Mouse (Mus musculus) liver, postnatal 0 days (tissue): Measurements from ENCODE around the gene Sstr4. TPM values are rescaled to one million over a fixed set of nuclear protein-coding genes. Genes with fewer than 3 reads are reported as not detected.

Source experiments
- ATAC-seq: fragments of 200-750 bp; cut with Nextera tagmentation; 2 replicates; pipeline ENCODE4 v1.8.0; 2017; ENCODE audit warnings: mild to moderate bottlenecking, moderate library complexity
- DNase-seq: peaks from one replicate; pipeline ENCODE4 v3.0.0-alpha.2; 2016
- H3K27ac ChIP-seq: fragments of 300-500 bp; sonication (generic); 2 replicates; pipeline ENCODE4 v1.5.1; 2014; ENCODE audit warnings: antibody characterized with exemption, moderate library complexity, mild to moderate bottlenecking, low read depth
- H3K27me3 ChIP-seq: fragments of 300-500 bp; sonication (generic); 2 replicates; pipeline ENCODE4 v1.6.1; 2014; ENCODE audit warnings: low read length, control low read depth, mixed read lengths; ENCODE audit not compliant: insufficient read depth
- H3K36me3 ChIP-seq: fragments of 300-500 bp; sonication (generic); replicated peaks from 2 replicates; pipeline ENCODE4 v1.6.1; 2014; ENCODE audit warnings: mild to moderate bottlenecking, control low read depth, low read length, moderate library complexity, mixed read lengths; ENCODE audit not compliant: insufficient read depth
- H3K4me1 ChIP-seq: fragments of 300-500 bp; sonication (generic); 2 replicates; pipeline ENCODE4 v1.6.1; 2014; ENCODE audit warnings: antibody characterized with exemption, mild to moderate bottlenecking, control low read depth; ENCODE audit not compliant: insufficient read depth
- H3K4me2 ChIP-seq: fragments of 300-500 bp; sonication (generic); 2 replicates; pipeline ENCODE4 v1.6.1; 2014; ENCODE audit warnings: low read depth, mild to moderate bottlenecking, low read length, moderate library complexity, mixed read lengths
- H3K4me3 ChIP-seq: fragments of 300-500 bp; sonication (generic); 2 replicates; pipeline ENCODE4 v1.5.1; 2014; ENCODE audit warnings: low read depth, low read length
- H3K9ac ChIP-seq: fragments of 300-500 bp; sonication (generic); replicated peaks from 2 replicates; pipeline ENCODE4 v1.6.1; 2014; ENCODE audit warnings: mild to moderate bottlenecking, moderate library complexity
- H3K9me3 ChIP-seq: fragments of 300-500 bp; sonication (generic); 2 replicates; pipeline ENCODE4 v1.6.1; 2016; ENCODE audit warnings: mild to moderate bottlenecking, control low read depth, low read length, mixed read lengths
- CTCF ChIP-seq: sonication (generic); IDR thresholded peaks from 2 replicates; pipeline ENCODE4 v1.5.1; 2016; ENCODE audit warnings: antibody characterized with exemption, low read depth
- EP300 ChIP-seq: IDR thresholded peaks from 2 replicates; pipeline ENCODE4 v1.6.1; 2016; ENCODE audit warnings: antibody characterized with exemption, low read depth, mild to moderate bottlenecking
- WGBS: fragments of 180-500 bp; shearing (Covaris S2); extraction: QIAGEN DNeasy Blood & Tissue Kit; methylation state at CpG from one replicate; pipeline ENCODE4 v1.1.7; 2014; ENCODE audit not compliant: insufficient replicate concordance; 5-methylcytosine and 5-hydroxymethylcytosine counted together
- polyA plus RNA-seq: library from polyadenylated mRNA; unstranded; fragments of >200 nt; fragmentation: Nextera tagmentation; extraction: Ambion mirVana; gene quantifications from 2 replicates; pipeline ENCODE4 v1.2.1, GENCODE M21; 2015

Gene Sstr4
- polyA plus RNA-seq, 1 experiment from 2014 or later, result not detected

- no peak for DNase-seq
Observed at GRCm38 (mm10) chr2:148425709-148426382, 30.7 kb downstream of the Sstr4 start.

GRCm38 (mm10) chr2:148427553-148427952 is 32.4 kb downstream of the Sstr4 start:
- ATAC-seq, result no peak

More at GRCm38 (mm10) chr2:148425709-148426382, 30.7 kb downstream of the Sstr4 start:
- TF ChIP-seq CTCF, result no peak
- WGBS, result 45% methylated on average over 5 of the region's 5 CpGs
- Histone ChIP-seq H3K36me3 (no peaks in the 10 kb centered on the region), H3K9me3 (no peaks in the 10 kb centered on the region), H3K9ac (no peak overlapping the region), H3K4me2 (no peak overlapping the region), H3K27me3 (no peaks in the 10 kb centered on the region), H3K4me3 (no peak overlapping the region), H3K4me1 (peaks cover 4% of the 10 kb centered on the region; the same call in 1 of the 2 replicates), H3K27ac (no peak overlapping the region)
- no peak for ATAC-seq

GRCm38 (mm10) chr2:148428523-148428922 is 33.4 kb downstream of the Sstr4 start:
- no peaks in the 10 kb centered on the region for H3K36me3 ChIP-seq
- peaks cover 4% of the 10 kb centered on the region; the same call in 1 of the 2 replicates for H3K4me1 ChIP-seq
- no peak overlapping the region for H3K4me2 ChIP-seq
- H3K27me3 ChIP-seq, result no peaks in the 10 kb centered on the region
- H3K27ac ChIP-seq, result no peak overlapping the region
- 61% methylated on average over 3 of the region's 3 CpGs for WGBS
- no peak overlapping the region for H3K4me3 ChIP-seq
- no peak for TF ChIP-seq CTCF
- ATAC-seq (no peak), DNase-seq (no peak)
- H3K9me3 ChIP-seq, result no peaks in the 10 kb centered on the region
- H3K9ac ChIP-seq, result no peak overlapping the region

More at GRCm38 (mm10) chr2:148427553-148427952, 32.4 kb downstream of the Sstr4 start:
- peaks cover 4% of the 10 kb centered on the region; the same call in 1 of the 2 replicates for H3K4me1 ChIP-seq
- no peak overlapping the region for H3K9ac ChIP-seq
- TF ChIP-seq EP300 (no peak), CTCF (no peak)
- H3K27me3 ChIP-seq, result no peaks in the 10 kb centered on the region
- H3K4me3 ChIP-seq, result no peak overlapping the region
- H3K27ac ChIP-seq, result no peak overlapping the region
- no peaks in the 10 kb centered on the region for H3K36me3 ChIP-seq
- no peak for DNase-seq
- H3K4me2 ChIP-seq, result no peak overlapping the region
- 65% methylated on average over 3 of the region's 3 CpGs for WGBS
- H3K9me3 ChIP-seq, result no peaks in the 10 kb centered on the region

- Histone ChIP-seq H3K36me3 (no peaks in the 10 kb centered on the region), H3K4me2 (no peak overlapping the region), H3K4me1 (peaks cover 4% of the 10 kb centered on the region; the same call in 1 of the 2 replicates), H3K9me3 (no peaks in the 10 kb centered on the region), H3K27me3 (no peaks in the 10 kb centered on the region), H3K27ac (no peak overlapping the region), H3K4me3 (no peak overlapping the region), H3K9ac (no peak overlapping the region)
- no peak for DNase-seq
- ATAC-seq, result no peak
- no peak for TF ChIP-seq CTCF
- no peak for TF ChIP-seq EP300
Observed at GRCm38 (mm10) chr2:148429001-148429505, 33.9 kb downstream of the Sstr4 start.

- H3K36me3 ChIP-seq, result no peaks in the 10 kb centered on the region
- H3K4me1 ChIP-seq, result peaks cover 4% of the 10 kb centered on the region; the same call in 1 of the 2 replicates
- H3K27me3 ChIP-seq, result no peaks in the 10 kb centered on the region
- H3K9ac ChIP-seq, result no peak overlapping the region
- TF ChIP-seq EP300 (no peak), CTCF (no peak)
- H3K4me3 ChIP-seq, result no peak overlapping the region
- 70% methylated on average over 4 of the region's 4 CpGs for WGBS
- H3K9me3 ChIP-seq, result no peaks in the 10 kb centered on the region
- no peak for ATAC-seq
- DNase-seq, result no peak
- no peak overlapping the region for H3K27ac ChIP-seq
- no peak overlapping the region for H3K4me2 ChIP-seq
Observed at GRCm38 (mm10) chr2:148430941-148431340, 35.8 kb downstream of the Sstr4 start.

GRCm38 (mm10) chr2:148432346-148432745 is 37.2 kb downstream of the Sstr4 start:
- Histone ChIP-seq H3K9me3 (no peaks in the 10 kb centered on the region), H3K9ac (no peak overlapping the region), H3K4me2 (no peak overlapping the region), H3K4me1 (0 out of 2 replicates have a peak, but pooled peaks cover 4% of the 10 kb centered on the region), H3K4me3 (no peak overlapping the region), H3K27me3 (no peaks in the 10 kb centered on the region), H3K36me3 (no peaks in the 10 kb centered on the region), H3K27ac (no peak overlapping the region)
- 42% methylated on average over 2 of the region's 2 CpGs for WGBS
- no peak for ATAC-seq
- DNase-seq, result no peak
- TF ChIP-seq EP300, result no peak
- no peak for TF ChIP-seq CTCF
